Mouse (Mus musculus): ENCODE data around the gene Enthd1.

The Enthd1 gene

GRCm38 (mm10) chr15:80483041-80483705, 81.8 kb downstream of the Enthd1 start:
- DNase-seq (ENCODE audit: low spot score) = no peak

- no peak for DNase-seq (ENCODE audit: low spot score)
Measured at GRCm38 (mm10) chr15:80482348-80482747, 82.6 kb downstream of the Enthd1 start.

GRCm38 (mm10) chr15:80474429-80475002, 90.4 kb downstream of the Enthd1 start:
- no peak for DNase-seq (ENCODE audit: low spot score)

DNA sequence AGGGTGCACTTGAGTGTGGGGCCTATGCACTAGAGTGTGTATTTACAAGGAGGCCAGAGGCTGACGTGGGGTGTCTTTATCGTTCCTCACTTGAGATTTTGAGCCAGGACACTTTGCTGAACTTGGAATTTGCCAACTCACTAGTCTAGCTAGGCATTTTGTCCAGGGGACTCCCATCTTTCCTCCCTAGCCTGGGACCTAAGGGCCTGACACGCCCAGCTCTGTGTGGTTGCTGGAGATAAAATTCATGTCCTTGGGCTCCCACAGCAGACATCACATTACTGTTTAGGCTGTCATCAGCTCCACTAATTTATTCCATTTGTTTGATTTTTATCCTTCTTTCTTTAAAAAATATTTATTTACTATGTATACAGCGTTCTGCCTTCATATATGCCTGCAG, 97.1 kb downstream of the Enthd1 start:
- no peak for DNase-seq (ENCODE audit: low spot score)

DNA sequence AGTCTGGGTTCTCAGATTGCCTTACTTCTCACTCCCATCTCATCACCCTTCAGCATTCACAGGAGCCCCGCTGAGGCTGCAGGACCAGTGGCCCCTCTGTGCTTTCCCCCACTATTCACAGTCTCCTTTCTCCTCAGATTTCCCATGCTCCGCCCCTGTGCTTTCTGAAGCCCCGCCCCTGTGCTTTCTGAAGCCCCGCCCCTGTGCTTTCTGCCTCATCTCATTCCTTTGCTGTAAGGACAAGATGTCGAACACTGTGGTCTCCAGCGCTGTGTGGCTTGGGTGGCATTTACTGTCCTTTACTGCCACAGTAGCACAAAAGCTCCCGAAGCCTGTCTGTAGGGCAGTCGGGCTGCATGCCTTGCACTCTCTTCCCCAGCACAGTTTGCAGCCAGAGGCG, 102.8 kb downstream of the Enthd1 start:
- DNase-seq (ENCODE audit: low spot score) = peak; percentile 16

- DNase-seq (ENCODE audit: low spot score) = no peak
Measured at GRCm38 (mm10) chr15:80461446-80461845, 103.5 kb downstream of the Enthd1 start.

GRCm38 (mm10) chr15:80460011-80460410, 104.9 kb downstream of the Enthd1 start:
- no peak for DNase-seq (ENCODE audit: low spot score)

GRCm38 (mm10) chr15:80457984-80458383, 107.0 kb downstream of the Enthd1 start:
- DNase-seq (ENCODE audit: low spot score) = no peak

- DNase-seq (ENCODE audit: low spot score) = no peak
Measured at GRCm38 (mm10) chr15:80454486-80454885, 110.5 kb downstream of the Enthd1 start.

DNA sequence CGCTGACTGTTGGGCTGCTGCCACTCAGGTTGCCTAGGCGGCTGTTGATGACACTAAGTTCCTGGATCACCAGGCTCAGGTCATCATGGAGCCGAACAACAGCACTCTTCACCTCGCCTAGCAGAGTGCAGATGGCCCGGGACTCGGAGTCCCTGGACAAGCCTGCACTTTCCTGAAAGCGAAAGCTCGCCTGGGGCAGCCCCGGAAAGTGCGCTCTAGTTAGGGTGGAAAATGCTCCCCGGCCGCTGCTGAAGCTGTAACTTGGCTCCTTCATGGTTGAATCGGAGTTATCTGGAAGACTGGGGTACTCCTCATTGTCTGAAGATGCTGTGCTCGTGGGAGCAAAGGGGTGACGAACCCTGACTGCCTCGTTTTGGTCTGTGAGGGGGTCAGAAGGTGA, 112.5 kb downstream of the Enthd1 start:
- DNase-seq (ENCODE audit: low spot score) = no peak

- DNase-seq (ENCODE audit: low spot score) = no peak
Measured at GRCm38 (mm10) chr15:80445956-80446687, 118.8 kb downstream of the Enthd1 start.

DNA sequence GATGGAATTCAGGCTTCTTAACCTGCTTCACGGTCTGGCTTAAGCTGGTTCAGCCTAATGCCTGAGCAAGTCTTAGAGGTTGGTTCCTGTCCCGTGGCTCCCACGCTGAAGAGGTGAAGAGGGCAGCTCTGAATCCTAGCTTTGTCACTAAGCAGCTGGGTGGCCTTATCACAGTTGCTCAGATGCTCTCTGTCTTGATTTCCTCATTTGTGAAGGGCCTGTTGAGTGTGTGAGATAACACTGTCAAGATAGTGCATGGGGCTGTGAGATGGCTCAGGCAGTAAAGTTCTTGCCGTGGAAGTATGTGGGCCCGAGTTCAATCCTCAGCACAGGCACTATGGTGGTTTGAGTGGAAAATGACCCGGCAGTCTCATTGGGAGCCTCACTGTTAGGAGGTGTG, 124.8 kb downstream of the Enthd1 start:
- DNase-seq (ENCODE audit: low spot score) = no peak

- DNase-seq (ENCODE audit: low spot score) = no peak
Measured at GRCm38 (mm10) chr15:80438423-80438822, 126.5 kb downstream of the Enthd1 start.

DNA sequence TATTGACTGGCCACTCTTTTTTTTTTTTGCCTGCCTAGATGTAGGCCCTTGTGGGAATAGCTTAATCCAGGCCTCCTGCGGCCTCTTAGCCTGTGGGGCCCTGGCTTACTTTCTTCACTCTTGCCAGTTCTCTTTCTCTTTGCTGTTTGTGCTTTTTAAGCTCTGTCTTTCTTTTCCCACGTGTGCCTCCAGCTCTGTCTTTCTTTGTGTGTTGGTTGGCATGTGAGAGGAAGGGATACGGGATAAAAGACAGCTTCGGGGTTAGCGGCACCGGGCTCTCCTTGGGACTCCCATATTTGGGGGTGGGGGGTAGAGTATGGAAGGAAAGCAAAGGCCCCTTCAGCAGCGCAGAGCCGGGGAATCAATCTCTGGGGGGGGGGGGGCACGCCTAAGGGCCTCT, 127.0 kb downstream of the Enthd1 start:
- DNase-seq (ENCODE audit: low spot score) = no peak

DNA sequence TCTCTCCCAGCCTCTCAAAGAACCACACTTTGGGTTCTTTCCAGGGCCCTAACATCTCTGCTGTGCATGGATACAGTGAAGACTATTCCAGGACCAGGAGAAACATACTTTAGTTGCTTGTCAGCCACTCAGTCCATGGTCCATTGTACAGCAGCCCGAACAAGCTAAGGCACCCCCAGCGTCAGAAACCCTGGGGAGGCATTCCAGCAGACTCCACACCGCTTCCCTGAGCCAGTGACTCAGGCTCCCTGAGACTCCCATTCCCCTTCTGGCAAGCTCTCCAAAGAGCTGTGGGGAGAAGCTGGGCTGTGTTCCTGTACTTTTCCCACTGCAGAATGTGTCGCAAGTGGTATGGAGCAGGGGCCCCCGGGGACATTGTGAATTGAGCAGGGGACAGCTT, 128.0 kb downstream of the Enthd1 start:
- DNase-seq (ENCODE audit: low spot score) = no peak

DNA sequence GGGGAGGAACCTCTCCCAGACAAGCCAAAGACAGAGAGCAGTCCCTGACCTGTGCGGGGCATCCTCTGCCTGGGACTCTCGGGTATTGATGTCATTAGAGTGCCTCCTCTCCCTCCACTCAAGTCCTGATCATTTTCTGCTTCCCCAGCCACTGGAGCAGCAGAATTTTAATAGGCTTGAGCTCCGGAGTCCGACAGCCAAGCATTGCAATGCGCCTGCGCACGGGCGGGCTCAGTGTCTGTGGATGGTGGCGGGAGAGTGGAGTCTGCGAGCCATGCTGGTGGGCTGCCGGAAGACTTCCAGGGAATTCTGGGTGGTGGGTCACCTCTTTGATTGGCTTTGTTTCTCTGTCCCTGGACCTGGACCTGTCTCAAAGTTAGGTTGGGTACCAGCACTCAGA, 134.6 kb downstream of the Enthd1 start:
- no peak for DNase-seq (ENCODE audit: low spot score)

DNA sequence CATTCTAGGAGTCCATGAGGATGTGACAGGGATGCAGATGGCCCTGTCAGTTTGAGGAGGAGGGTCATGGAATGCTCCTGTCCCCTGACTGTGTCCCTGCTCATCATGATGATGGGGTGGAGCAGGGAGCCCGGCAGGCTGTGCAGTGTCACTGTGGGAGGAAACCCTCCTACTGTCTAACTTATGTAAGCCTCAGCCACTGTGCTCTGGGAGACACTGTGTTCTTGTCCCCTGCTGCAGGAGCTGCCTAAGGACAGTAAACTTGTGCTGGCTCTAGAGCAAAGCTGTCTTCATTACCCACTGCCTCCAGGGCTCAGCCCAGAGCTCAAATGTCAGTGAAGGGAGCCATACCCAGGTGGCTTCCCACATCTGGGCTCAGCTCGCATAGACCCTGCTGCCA, 146.8 kb downstream of the Enthd1 start:
- no peak for DNase-seq (ENCODE audit: low spot score)

DNA sequence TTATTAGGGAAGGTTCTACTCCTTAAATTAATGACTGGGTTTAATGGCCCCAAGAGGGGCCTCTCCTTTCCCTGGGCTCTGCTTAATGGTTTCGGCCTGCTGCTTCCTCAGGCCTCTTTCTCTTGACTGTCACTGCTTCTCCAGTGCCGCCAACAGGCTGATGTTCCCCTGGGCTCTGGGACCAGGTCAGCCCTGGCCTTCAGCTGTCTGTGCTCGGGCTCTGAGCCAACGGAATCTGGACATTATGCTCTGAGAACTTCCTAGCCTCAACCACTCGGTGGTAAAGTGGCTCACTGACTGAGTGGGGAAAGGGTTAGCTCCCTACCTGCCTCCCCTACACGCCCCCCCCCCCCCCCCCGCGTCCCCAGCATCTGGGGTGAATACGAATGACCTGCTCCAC, 147.9 kb downstream of the Enthd1 start:
- no peak for DNase-seq (ENCODE audit: low spot score)

DNA sequence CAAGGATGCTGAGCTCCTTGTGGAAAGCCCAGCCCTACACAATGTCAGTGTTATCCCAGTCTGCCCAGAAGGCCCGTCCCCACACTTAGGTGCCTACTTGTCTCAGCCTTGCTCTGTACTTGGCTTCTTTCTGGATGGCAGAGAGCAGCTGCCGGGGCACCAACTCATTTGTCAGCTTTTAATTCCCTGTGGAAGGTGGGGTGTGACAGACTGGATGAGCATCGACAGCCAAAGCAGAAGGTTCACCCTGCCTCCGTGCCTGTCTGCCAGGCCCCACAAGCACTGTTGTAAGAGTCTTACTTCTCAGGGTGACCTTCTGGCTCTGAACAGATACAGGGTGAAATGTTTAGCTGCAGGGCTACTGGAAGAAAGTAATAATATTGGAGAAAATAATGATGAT, 149.8 kb downstream of the Enthd1 start:
- DNase-seq (ENCODE audit: low spot score) = no peak

DNA sequence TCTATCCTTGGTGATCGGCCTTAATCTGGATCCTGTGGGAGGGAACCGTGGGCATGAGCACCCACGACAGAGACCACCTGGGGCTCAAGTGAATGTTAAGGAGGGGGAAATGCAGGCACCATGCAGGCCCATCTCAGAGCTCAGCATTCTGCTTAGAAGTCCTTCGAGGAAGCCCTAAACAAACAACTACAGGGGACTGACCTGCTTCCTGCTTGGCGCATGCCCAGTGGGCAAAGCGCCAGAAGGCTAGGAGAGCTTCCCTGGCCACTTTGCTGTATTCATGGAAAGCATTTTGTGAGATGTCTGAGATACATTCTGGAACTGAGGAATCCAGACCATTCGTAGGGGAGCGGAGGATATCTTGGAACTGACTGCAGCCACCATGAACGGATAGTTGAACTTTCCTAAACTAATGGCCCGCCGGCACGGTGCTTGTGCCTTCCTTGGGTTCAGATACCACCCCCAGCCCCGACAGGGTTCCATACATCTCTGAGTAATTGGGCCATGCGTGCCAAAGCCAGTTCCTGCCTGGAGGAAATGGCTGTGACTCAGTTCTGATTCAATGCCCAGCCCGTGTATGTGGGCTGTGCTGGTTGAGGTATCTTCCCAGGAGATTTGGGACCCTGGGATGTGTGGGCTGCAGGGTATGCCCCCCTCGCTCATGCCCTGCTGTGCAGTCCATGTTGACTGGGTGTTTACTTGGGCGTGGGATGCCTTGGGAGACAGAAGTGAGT, 150.8 kb downstream of the Enthd1 start:
- DNase-seq (ENCODE audit: low spot score) = no peak

DNA sequence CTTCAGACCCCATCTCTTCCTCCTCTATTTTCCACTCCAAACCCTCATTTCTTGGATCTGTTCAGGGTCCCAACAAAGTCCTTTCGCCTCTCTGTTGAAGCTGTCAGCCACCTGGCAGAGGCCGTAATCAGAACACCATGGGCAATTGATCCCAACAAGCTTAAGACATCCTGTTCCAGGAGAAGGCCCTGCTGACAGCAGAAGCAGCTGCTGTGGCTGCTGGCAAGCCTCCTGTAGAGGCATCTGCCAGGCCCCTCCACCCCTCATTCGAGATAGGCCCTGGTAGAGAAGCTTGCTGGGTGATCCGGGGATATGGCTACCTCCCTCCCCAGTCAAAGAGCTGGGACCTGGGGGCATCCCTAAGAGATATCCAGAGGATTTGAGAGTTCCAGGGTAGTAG, 151.9 kb downstream of the Enthd1 start:
- DNase-seq (ENCODE audit: low spot score) = no peak

- no peak for DNase-seq (ENCODE audit: low spot score)
Measured at GRCm38 (mm10) chr15:80410661-80411060, 154.3 kb downstream of the Enthd1 start.

DNA sequence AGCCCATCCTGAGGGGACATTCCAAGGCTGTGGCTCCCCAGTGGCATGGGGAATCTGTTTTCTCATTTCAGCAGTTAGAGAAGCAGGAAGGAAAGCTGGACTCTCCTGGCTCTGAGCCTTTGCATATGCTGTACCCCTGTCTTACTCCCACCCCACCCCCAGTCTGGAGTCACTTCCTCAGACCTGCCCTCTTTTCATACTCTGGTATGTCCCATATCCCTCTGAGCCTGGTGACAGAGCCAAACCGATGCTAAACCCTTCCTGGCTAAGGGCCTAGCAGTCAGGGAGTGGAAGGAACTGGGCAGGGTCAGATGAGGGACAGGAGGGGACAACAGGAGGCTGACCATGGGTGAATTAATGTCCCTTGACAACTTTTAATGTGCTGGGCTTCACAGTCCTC, 157.1 kb downstream of the Enthd1 start:
- no peak for DNase-seq (ENCODE audit: low spot score)
